Comparison of ENCODE assay signal across 20 mouse cellular contexts in the genomic region with DNA sequence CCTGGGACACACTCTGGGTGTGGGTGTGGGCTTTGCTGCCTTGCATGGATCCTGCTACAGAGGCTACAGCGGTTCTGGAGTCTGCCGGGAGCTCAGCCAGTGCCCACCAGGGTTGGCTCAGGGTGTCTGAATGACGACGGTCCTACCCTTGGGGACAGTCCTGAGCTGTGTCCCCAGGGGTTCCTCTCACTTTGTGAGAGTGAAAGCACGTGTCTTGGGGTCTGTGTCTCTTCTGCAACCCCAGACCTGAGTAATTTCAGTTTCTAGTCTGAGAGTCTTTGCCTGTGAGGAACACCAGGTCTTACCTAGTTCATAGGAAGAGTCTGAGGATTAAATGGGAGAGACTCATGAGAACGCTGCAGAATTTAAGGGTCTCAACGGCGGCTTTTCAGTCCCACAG.
DNase-seq lines count a peak whose midpoint lies in the region; TF ChIP-seq lines count a peak whose summit lies in the region.
"Had no signal": no experiment of that assay in that cellular context is flagged by ENCODE, and none has a peak within 500 bp of the region (broad histone marks: within the 10 kb centered on the region; RNA-seq: fewer than 3 reads in every experiment).

No protein-coding gene starts in this region.

- no peak overlapping the region for H3K4me3 ChIP-seq in CH12.LX (replicated peaks in 1 of 3; ENCODE audit: low read depth in 2 of 3, low read length in 2 of 3, poor library complexity in 1 of 3)
- no peak overlapping the region for H3K4me3 ChIP-seq in embryonic facial prominence, embryonic 10.5 days
- H3K4me3 ChIP-seq: embryonic facial prominence, embryonic 13.5 days; embryonic facial prominence, embryonic 15.5 days; erythroblast, embryonic 14.5 days; forebrain, embryonic 10.5 days; forebrain, embryonic 13.5 days had no signal

- H3K27ac ChIP-seq in CH12.LX (ENCODE audit: insufficient read depth, low read depth) = no peak overlapping the region
- no peak overlapping the region for H3K27ac ChIP-seq in embryonic facial prominence, embryonic 10.5 days (replicated peaks)
- H3K27ac ChIP-seq: embryonic facial prominence, embryonic 13.5 days; embryonic facial prominence, embryonic 15.5 days; forebrain, embryonic 10.5 days; forebrain, embryonic 13.5 days had no signal

- H3K9me3 ChIP-seq in CH12.LX (replicated peaks; ENCODE audit: low read length) = peaks cover 6% of the 10 kb centered on the region
- H3K9me3 ChIP-seq in embryonic facial prominence, embryonic 10.5 days = 0 out of 2 replicates have a peak, but pooled peaks cover 2% of the 10 kb centered on the region
- H3K9me3 ChIP-seq: embryonic facial prominence, embryonic 15.5 days had no signal

- peak; percentile 36; the same call in 1 of the 2 replicates for TF ChIP-seq EP300 in CH12.LX (IDR thresholded peaks at IDR 0.05; ENCODE audit: low read length)

- no peak for TF ChIP-seq POLR2A in CH12.LX (IDR thresholded peaks at IDR 0.05; ENCODE audit: low read depth, low read length)

- H3K79me2 ChIP-seq in CH12.LX (replicated peaks; ENCODE audit: control insufficient read depth, extremely low read depth, insufficient read depth, poor library complexity, severe bottlenecking) = no peaks in the 10 kb centered on the region

- in situ Hi-C loops in CH12.LX (cut with MboI; ENCODE audit: low pct_ligation_motif_present, low pct_unique_long_range_greater_than_20kb, low sequenced_read_pairs) = no loop called here

- DNase-seq in heart, adult 11 months = peak; percentile 86
- no peak for DNase-seq in heart, adult 8-10 months (ENCODE audit: low spot score)
- DNase-seq in A20 (ENCODE audit: low read depth, low spot score) = peak; percentile 24
- peak; percentile 66 for DNase-seq in CH12.LX (ENCODE audit: extremely low read depth)
- peak; percentile 52 for DNase-seq in splenic B cell, adult 2 months (ENCODE audit: low read depth, low spot score)
- no peak for DNase-seq in urinary bladder, postnatal 25 days (ENCODE audit: low spot score)
- DNase-seq in embryonic facial prominence, embryonic 10.5 days (ENCODE audit: low spot score) = no peak
- DNase-seq: adrenal gland, adult 2 months; adrenal gland, postnatal 10 days; adrenal gland, postnatal 25 days; cerebellum, adult 11 months; cerebellum, adult 2 months; cerebellum, adult 9-10 months; cerebellum, postnatal 10 days; cerebellum, postnatal 25 days had no signal

- 88% methylated on average over 8 of the region's 8 CpGs for WGBS in embryonic facial prominence, embryonic 10.5 days

- H3K9ac ChIP-seq in CH12.LX (ENCODE audit: insufficient read depth, low read depth) = no peak overlapping the region
- H3K9ac ChIP-seq: embryonic facial prominence, embryonic 13.5 days; embryonic facial prominence, embryonic 15.5 days; forebrain, embryonic 13.5 days had no signal

- TF ChIP-seq CTCF in CH12.LX (conservative IDR thresholded peaks at IDR 0.05 in 1 of 2, IDR thresholded peaks at IDR 0.05 in 1 of 2; ENCODE audit: low read depth in 2 of 2, low read length in 2 of 2) = no peak

- no peaks in the 10 kb centered on the region for H3K27me3 ChIP-seq in CH12.LX (replicated peaks)
- no peaks in the 10 kb centered on the region for H3K27me3 ChIP-seq in splenic B cell, adult 2 months (ENCODE audit: control insufficient read depth, insufficient read depth, low read length, poor library complexity, severe bottlenecking)
- no peaks in the 10 kb centered on the region for H3K27me3 ChIP-seq in embryonic facial prominence, embryonic 10.5 days (replicated peaks; ENCODE audit: low read depth, poor library complexity, severe bottlenecking)
- H3K27me3 ChIP-seq: embryonic facial prominence, embryonic 13.5 days; embryonic facial prominence, embryonic 15.5 days; forebrain, embryonic 13.5 days had no signal

- no peak overlapping the region; the same call in 1 of the 2 replicates for H3K4me2 ChIP-seq in CH12.LX (ENCODE audit: insufficient read depth, low read depth, poor library complexity, severe bottlenecking)
- H3K4me2 ChIP-seq: embryonic facial prominence, embryonic 13.5 days; embryonic facial prominence, embryonic 15.5 days; forebrain, embryonic 13.5 days had no signal

- dilution Hi-C loops in CH12.LX (cut with MboI; ENCODE audit: extremely low pct_ligation_motif_present, extremely low pct_unique_long_range_greater_than_20kb, low sequenced_read_pairs) = no loop called here

- H3K36me3 ChIP-seq in CH12.LX (replicated peaks in 1 of 2; ENCODE audit: control insufficient read depth in 1 of 2, insufficient read depth in 1 of 2, low read length in 1 of 2) = no peaks in the 10 kb centered on the region
- H3K36me3 ChIP-seq in splenic B cell, adult 2 months (ENCODE audit: control insufficient read depth, insufficient read depth, low read length, poor library complexity, severe bottlenecking) = no peaks in the 10 kb centered on the region
- H3K36me3 ChIP-seq in embryonic facial prominence, embryonic 10.5 days (replicated peaks) = no peaks in the 10 kb centered on the region
- H3K36me3 ChIP-seq: embryonic facial prominence, embryonic 13.5 days; embryonic facial prominence, embryonic 15.5 days; forebrain, embryonic 10.5 days had no signal

- TF ChIP-seq RAD21 in CH12.LX (IDR thresholded peaks at IDR 0.05; ENCODE audit: low read depth, low read length) = no peak

- peaks cover 18 to 55% of the 10 kb centered on the region in 2 experiments for H3K4me1 ChIP-seq in CH12.LX (ENCODE audit: control insufficient read depth in 1 of 2, insufficient read depth in 2 of 2)
- no peaks in the 10 kb centered on the region for H3K4me1 ChIP-seq in embryonic facial prominence, embryonic 10.5 days
- H3K4me1 ChIP-seq: forebrain, embryonic 13.5 days had no signal

TF ChIP-seq in CH12.LX, 34 proteins besides CTCF, POLR2A, EP300 and RAD21:
- TF ChIP-seq ZNF384 (IDR thresholded peaks at IDR 0.05; ENCODE audit: low read depth, low read length) = no peak
- no peak for TF ChIP-seq NRF1 (IDR thresholded peaks at IDR 0.05; ENCODE audit: low read depth, low read length)
- TF ChIP-seq MAFK (IDR thresholded peaks at IDR 0.05; ENCODE audit: insufficient replicate concordance, low read length) = 0 out of 2 replicates have a peak, but pooled peaks have one; percentile 26
- TF ChIP-seq USF1 (IDR thresholded peaks at IDR 0.05; ENCODE audit: low read depth, low read length) = no peak
- TF ChIP-seq HCFC1 (IDR thresholded peaks at IDR 0.05; ENCODE audit: low read depth, low read length) = no peak
- TF ChIP-seq ETS1 (conservative IDR thresholded peaks at IDR 0.05; ENCODE audit: low read depth, low read length) = peak; percentile 68
- peak; percentile 33; the same call in 1 of the 2 replicates for TF ChIP-seq IRF4 (IDR thresholded peaks at IDR 0.05; ENCODE audit: low read depth, low read length)
- no peak for TF ChIP-seq MEF2A (IDR thresholded peaks at IDR 0.05; ENCODE audit: borderline replicate concordance, low read depth, low read length)
- TF ChIP-seq ZKSCAN1 (IDR thresholded peaks at IDR 0.05; ENCODE audit: borderline replicate concordance, low read depth, low read length) = no peak
- no peak for TF ChIP-seq ELF1 (IDR thresholded peaks at IDR 0.05; ENCODE audit: low read depth, low read length)
- no peak for TF ChIP-seq CHD2 (IDR thresholded peaks at IDR 0.05; ENCODE audit: low read length)
- peak; percentile 96 for TF ChIP-seq BHLHE40 (IDR thresholded peaks at IDR 0.05; ENCODE audit: low read depth, low read length)
- TF ChIP-seq MAX (IDR thresholded peaks at IDR 0.05; ENCODE audit: low read length) = peak; percentile 87
- TF ChIP-seq MAZ (IDR thresholded peaks at IDR 0.05; ENCODE audit: low read depth, low read length) = no peak
- TF ChIP-seq E2F4 (IDR thresholded peaks at IDR 0.05; ENCODE audit: insufficient replicate concordance, low read depth, low read length) = no peak
- no peak for TF ChIP-seq TBP (conservative IDR thresholded peaks at IDR 0.05; ENCODE audit: low read depth, low read length)
- TF ChIP-seq RCOR1 (conservative IDR thresholded peaks at IDR 0.05; ENCODE audit: low read depth, low read length) = no peak; the same call in 1 of the 2 replicates
- TF ChIP-seq SIN3A (IDR thresholded peaks at IDR 0.05; ENCODE audit: low read length) = no peak
- no peak for TF ChIP-seq ZMIZ1 (IDR thresholded peaks at IDR 0.05; ENCODE audit: low read depth, low read length)
- no peak for TF ChIP-seq NELFE (IDR thresholded peaks at IDR 0.05; ENCODE audit: low read depth, low read length)
- TF ChIP-seq TCF12 (IDR thresholded peaks at IDR 0.05; ENCODE audit: low read depth, low read length) = 0 out of 2 replicates have a peak, but pooled peaks have one; percentile 24
- no peak for TF ChIP-seq SMC3 (IDR thresholded peaks at IDR 0.05; ENCODE audit: low read depth, low read length)
- TF ChIP-seq PAX5 (IDR thresholded peaks at IDR 0.05; ENCODE audit: low read length) = no peak
- TF ChIP-seq KAT2A (IDR thresholded peaks at IDR 0.05; ENCODE audit: insufficient replicate concordance, low read length) = 0 out of 2 replicates have a peak, but pooled peaks have one; percentile 26
- TF ChIP-seq UBTF (IDR thresholded peaks at IDR 0.05; ENCODE audit: low read depth, low read length) = no peak
- no peak for TF ChIP-seq CHD1 (IDR thresholded peaks at IDR 0.05; ENCODE audit: low read depth, low read length)
- peak; percentile 60; the same call in 1 of the 2 replicates for TF ChIP-seq MYC (IDR thresholded peaks at IDR 0.05; ENCODE audit: low read depth, low read length)
- TF ChIP-seq JUN (IDR thresholded peaks at IDR 0.05; ENCODE audit: insufficient read depth, low read depth, low read length) = no peak
- no peak for TF ChIP-seq JUND (conservative IDR thresholded peaks at IDR 0.05; ENCODE audit: low read depth, low read length)
- TF ChIP-seq USF2 (conservative IDR thresholded peaks at IDR 0.05; ENCODE audit: low read depth, low read length) = no peak
- TF ChIP-seq GABPA (IDR thresholded peaks at IDR 0.05; ENCODE audit: insufficient replicate concordance, low read depth, low read length) = no peak
- TF ChIP-seq MXI1 (IDR thresholded peaks at IDR 0.05; ENCODE audit: low read depth, low read length) = no peak
- TF ChIP-seq POLR2AphosphoS2 (IDR thresholded peaks at IDR 0.05; ENCODE audit: low read depth, low read length) = no peak
- no peak for TF ChIP-seq ZC3H11A (IDR thresholded peaks at IDR 0.05; ENCODE audit: low read depth, low read length)

Comparison
In these comparisons a context has a peak if more than half of its experiments do, and no peak if none do; other contexts are left out.
1. DNase-seq: peak in heart, adult 11 months (single experiment), A20 (single experiment), CH12.LX (single experiment) and splenic B cell, adult 2 months (single experiment); none in heart, adult 8-10 months (single experiment), urinary bladder, postnatal 25 days (single experiment) and embryonic facial prominence, embryonic 10.5 days (single experiment).